Mouse (Mus musculus) olfactory bulb, adult 2 months (tissue): ENCODE data around the gene Sult2b1.

Experiments
- CTCF ChIP-seq: fragments of 200-500 bp; IDR thresholded peaks from 2 replicates; pipeline ENCODE4 v1.5.1; 2012; ENCODE audit warnings: low read depth, mild to moderate bottlenecking, low read length, moderate library complexity; ENCODE audit not compliant: insufficient read depth
- POLR2A ChIP-seq: fragments of 200-500 bp; IDR thresholded peaks from 2 replicates; pipeline ENCODE4 v1.6.1; 2012; ENCODE audit warnings: mild to moderate bottlenecking, low read depth, low read length, moderate library complexity; ENCODE audit not compliant: insufficient read depth

DNA sequence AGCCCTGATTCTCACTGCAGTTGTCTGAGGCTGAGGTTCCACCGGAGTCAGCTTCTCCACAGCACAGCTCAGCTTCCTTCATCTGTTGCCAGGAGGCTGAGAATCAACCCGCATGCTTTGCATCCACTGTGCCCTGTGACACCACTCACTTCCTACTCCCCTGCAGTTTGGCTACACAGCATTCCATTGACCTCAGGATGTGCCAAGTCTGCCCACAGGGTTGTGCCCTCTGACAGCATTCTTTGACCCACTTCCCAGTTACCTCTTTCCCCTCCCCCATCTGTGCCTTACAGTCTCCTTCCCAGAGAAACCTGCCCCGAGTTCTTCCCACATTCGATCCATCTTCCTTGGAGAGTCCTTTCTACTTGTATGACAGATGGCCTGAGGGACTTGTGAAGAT lies 2.2 kb downstream of the Sult2b1 start:
- TF ChIP-seq CTCF (no peak), POLR2A (no peak)
